Mouse (Mus musculus): Measurements from ENCODE around the gene Chd4.

DNA sequence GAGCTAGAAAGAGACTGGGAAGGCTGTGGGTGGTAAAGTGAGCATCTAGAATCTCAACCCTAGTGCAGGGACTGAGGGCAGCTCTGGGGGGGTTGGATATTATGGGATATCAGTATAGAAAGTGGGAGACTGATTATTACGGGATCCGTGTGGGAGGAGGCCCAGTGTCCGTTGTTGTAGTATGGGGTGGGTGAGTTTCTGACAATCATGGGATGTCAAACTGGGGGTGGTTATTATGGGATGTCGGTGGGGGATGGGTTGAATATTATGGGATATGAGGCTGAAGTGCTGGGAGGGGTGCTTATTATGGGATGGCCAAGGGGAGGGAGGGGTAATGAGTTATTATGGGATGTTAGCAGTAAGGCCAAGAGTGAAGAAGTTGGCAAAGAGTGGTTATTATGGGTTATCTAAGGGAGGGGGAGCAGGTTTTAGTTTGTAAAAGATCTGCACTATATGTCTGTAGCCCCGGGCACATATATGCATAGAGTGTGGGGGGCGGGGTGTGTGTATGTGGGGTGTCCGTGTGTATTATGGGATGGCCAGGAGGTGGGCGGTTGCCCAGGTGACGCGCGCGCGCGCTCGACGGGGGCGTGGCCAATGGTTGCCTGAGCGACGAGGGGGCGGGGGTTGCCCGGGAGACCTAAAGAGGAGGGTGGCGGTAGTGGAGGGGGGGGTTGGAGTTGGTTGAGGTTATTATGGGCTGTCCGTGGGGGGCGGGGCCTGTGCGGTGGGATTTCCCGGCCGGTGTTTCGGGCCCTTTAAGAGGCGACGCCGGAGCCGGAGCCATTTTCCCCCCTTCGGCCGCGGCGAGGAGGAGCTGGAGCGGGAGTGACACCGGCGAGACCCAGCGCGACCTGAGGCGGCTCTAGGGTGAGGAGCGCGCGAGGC lies at the start of gene Chd4:
- TF ChIP-seq ZC3H11A (IDR thresholded peaks at IDR 0.05; ENCODE audit: low read depth, low read length), result no peak
- TF ChIP-seq SMC3 (IDR thresholded peaks at IDR 0.05; ENCODE audit: low read depth, low read length), result no peak
- TF ChIP-seq UBTF (IDR thresholded peaks at IDR 0.05; ENCODE audit: borderline replicate concordance, insufficient read depth, low read depth, low read length), result no peak
- no peak for TF ChIP-seq CTCF (IDR thresholded peaks at IDR 0.05 in 2 of 3, conservative IDR thresholded peaks at IDR 0.05 in 1 of 3; ENCODE audit: control insufficient read depth in 1 of 3, insufficient read depth in 1 of 3, low read depth in 2 of 3, low read length in 3 of 3, poor library complexity in 1 of 3, severe bottlenecking in 1 of 3)
- peak; percentile 66 to 87; a peak in 3 of 4 replicates for TF ChIP-seq POLR2A (IDR thresholded peaks at IDR 0.05; ENCODE audit: control insufficient read depth in 1 of 2, insufficient read depth in 1 of 2, low read depth in 1 of 2, low read length in 2 of 2, poor library complexity in 1 of 2)
- TF ChIP-seq USF2 (IDR thresholded peaks at IDR 0.05; ENCODE audit: borderline replicate concordance in 1 of 2, insufficient read depth in 1 of 2, low read depth in 1 of 2, low read length in 2 of 2), result no peak
- TF ChIP-seq CHD2 (IDR thresholded peaks at IDR 0.05; ENCODE audit: low read length), result peak; percentile 45
- TF ChIP-seq MXI1 (IDR thresholded peaks at IDR 0.05; ENCODE audit: low read depth, low read length), result peak; percentile 58; the same call in 1 of the 2 replicates
- TF ChIP-seq TCF12 (IDR thresholded peaks at IDR 0.05; ENCODE audit: low read depth, low read length), result peak; percentile 40; the same call in 1 of the 2 replicates
- peak; percentile 69; the same call in 1 of the 2 replicates for TF ChIP-seq POLR2AphosphoS5 (IDR thresholded peaks at IDR 0.05; ENCODE audit: borderline replicate concordance, low read depth, low read length)
- TF ChIP-seq NELFE (IDR thresholded peaks at IDR 0.05; ENCODE audit: low read depth, low read length), result peak; percentile 86
- peak in 1 of 2 experiments; percentile 50; a peak in 2 of 4 replicates for TF ChIP-seq EP300 (IDR thresholded peaks at IDR 0.05; ENCODE audit: low read depth in 1 of 2, low read length in 2 of 2)
- TF ChIP-seq TBP (IDR thresholded peaks at IDR 0.05; ENCODE audit: low read depth, low read length), result peak; percentile 61; the same call in 1 of the 2 replicates
